Mouse (Mus musculus): ENCODE measurements around the gene Cox4i1. TPM values are rescaled to one million over a fixed set of nuclear protein-coding genes. Genes with fewer than 3 reads are reported as not detected.

Gene Cox4i1
- polyA plus RNA-seq, 1 experiment from 2014 or later, result 2,406 TPM

DNA sequence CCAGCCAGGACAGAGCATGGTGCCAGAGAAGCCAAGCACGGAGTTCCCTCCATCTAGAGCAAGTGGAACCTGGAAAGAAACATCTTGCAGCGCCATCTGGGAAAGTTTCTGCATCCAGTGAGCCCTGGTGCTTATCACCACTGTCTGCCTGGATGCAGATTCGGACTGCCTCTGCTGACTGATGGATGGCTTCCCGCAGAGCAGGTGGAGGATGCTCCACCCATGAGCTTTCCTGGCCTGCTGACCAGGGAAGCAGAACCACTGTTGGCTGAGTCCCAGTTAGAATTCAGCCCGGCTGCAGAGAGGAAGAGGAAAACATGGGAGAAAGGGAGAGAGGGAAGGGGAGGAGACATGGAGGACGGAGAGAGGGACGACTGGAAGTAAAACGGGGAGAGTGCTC is 19.8 kb downstream of the Cox4i1 start:
- no peak for ATAC-seq
- Histone ChIP-seq H3K9ac (ENCODE audit: low read depth, low read length) (no peak overlapping the region), H3K4me3 (ENCODE audit: low read depth, low read length) (no peak overlapping the region), H3K27ac (ENCODE audit: low read depth, low read length) (no peak overlapping the region), H3K9me3 (ENCODE audit: control insufficient read depth) (no peaks in the 10 kb centered on the region), H3K4me2 (replicated peaks; ENCODE audit: low read depth) (no peak overlapping the region), H3K4me1 (replicated peaks; ENCODE audit: control insufficient read depth, insufficient read depth, low read length) (peaks cover 19% of the 10 kb centered on the region), H3K36me3 (ENCODE audit: control insufficient read depth, insufficient read depth) (no peaks in the 10 kb centered on the region), H3K27me3 (replicated peaks; ENCODE audit: control insufficient read depth, insufficient read depth, low read length) (no peaks in the 10 kb centered on the region)
- TF ChIP-seq CTCF (IDR thresholded peaks at IDR 0.05; ENCODE audit: low read depth), result no peak
- 71% methylated on average over 8 of the region's 8 CpGs for WGBS

- Histone ChIP-seq H3K4me3 (ENCODE audit: low read depth, low read length) (no peak overlapping the region), H3K9me3 (ENCODE audit: control insufficient read depth) (no peaks in the 10 kb centered on the region), H3K27me3 (replicated peaks; ENCODE audit: control insufficient read depth, insufficient read depth, low read length) (no peaks in the 10 kb centered on the region), H3K9ac (ENCODE audit: low read depth, low read length) (no peak overlapping the region), H3K36me3 (ENCODE audit: control insufficient read depth, insufficient read depth) (no peaks in the 10 kb centered on the region), H3K27ac (ENCODE audit: low read depth, low read length) (no peak overlapping the region), H3K4me1 (replicated peaks; ENCODE audit: control insufficient read depth, insufficient read depth, low read length) (peaks cover 19% of the 10 kb centered on the region), H3K4me2 (replicated peaks; ENCODE audit: low read depth) (no peak overlapping the region)
- 92% methylated on average over 7 of the region's 7 CpGs for WGBS
- TF ChIP-seq CTCF (IDR thresholded peaks at IDR 0.05; ENCODE audit: low read depth), result no peak
- no peak for ATAC-seq
Measured at GRCm38 (mm10) chr8:120688511-120688910, 20.5 kb downstream of the Cox4i1 start.

GRCm38 (mm10) chr8:120692934-120693333 is 24.9 kb downstream of the Cox4i1 start:
- H3K4me1 ChIP-seq (replicated peaks; ENCODE audit: control insufficient read depth, insufficient read depth, low read length), result peaks cover 11% of the 10 kb centered on the region; the same call in 1 of the 2 replicates
- 43% methylated on average over 4 of the region's 4 CpGs for WGBS
- peak overlapping the region; percentile 29; the same call in 1 of the 2 replicates for H3K27ac ChIP-seq (ENCODE audit: low read depth, low read length)
- H3K4me2 ChIP-seq (replicated peaks; ENCODE audit: low read depth), result no peak overlapping the region
- no peaks in the 10 kb centered on the region for H3K27me3 ChIP-seq (replicated peaks; ENCODE audit: control insufficient read depth, insufficient read depth, low read length)
- peak; percentile 42 for TF ChIP-seq CTCF (IDR thresholded peaks at IDR 0.05; ENCODE audit: low read depth)
- H3K9me3 ChIP-seq (ENCODE audit: control insufficient read depth), result no peaks in the 10 kb centered on the region
- H3K36me3 ChIP-seq (ENCODE audit: control insufficient read depth, insufficient read depth), result no peaks in the 10 kb centered on the region
- no peak overlapping the region for H3K9ac ChIP-seq (ENCODE audit: low read depth, low read length)
- ATAC-seq, result no peak
- H3K4me3 ChIP-seq (ENCODE audit: low read depth, low read length), result no peak overlapping the region

GRCm38 (mm10) chr8:120693861-120694493 is 26.0 kb downstream of the Cox4i1 start:
- Histone ChIP-seq H3K9me3 (ENCODE audit: control insufficient read depth) (no peaks in the 10 kb centered on the region), H3K27ac (ENCODE audit: low read depth, low read length) (peak overlapping the region; percentile 68; the same call in 1 of the 2 replicates), H3K27me3 (replicated peaks; ENCODE audit: control insufficient read depth, insufficient read depth, low read length) (no peaks in the 10 kb centered on the region), H3K4me1 (replicated peaks; ENCODE audit: control insufficient read depth, insufficient read depth, low read length) (peaks cover 11% of the 10 kb centered on the region; the same call in 1 of the 2 replicates), H3K4me3 (ENCODE audit: low read depth, low read length) (peak overlapping the region; percentile 13; the same call in 1 of the 2 replicates), H3K4me2 (replicated peaks; ENCODE audit: low read depth) (peak overlapping the region; percentile 55), H3K9ac (ENCODE audit: low read depth, low read length) (no peak overlapping the region), H3K36me3 (ENCODE audit: control insufficient read depth, insufficient read depth) (no peaks in the 10 kb centered on the region)
- WGBS, result 10% methylated on average over 22 of the region's 22 CpGs
- ATAC-seq, result peak; percentile 72
- TF ChIP-seq CTCF (IDR thresholded peaks at IDR 0.05; ENCODE audit: low read depth), result no peak

DNA sequence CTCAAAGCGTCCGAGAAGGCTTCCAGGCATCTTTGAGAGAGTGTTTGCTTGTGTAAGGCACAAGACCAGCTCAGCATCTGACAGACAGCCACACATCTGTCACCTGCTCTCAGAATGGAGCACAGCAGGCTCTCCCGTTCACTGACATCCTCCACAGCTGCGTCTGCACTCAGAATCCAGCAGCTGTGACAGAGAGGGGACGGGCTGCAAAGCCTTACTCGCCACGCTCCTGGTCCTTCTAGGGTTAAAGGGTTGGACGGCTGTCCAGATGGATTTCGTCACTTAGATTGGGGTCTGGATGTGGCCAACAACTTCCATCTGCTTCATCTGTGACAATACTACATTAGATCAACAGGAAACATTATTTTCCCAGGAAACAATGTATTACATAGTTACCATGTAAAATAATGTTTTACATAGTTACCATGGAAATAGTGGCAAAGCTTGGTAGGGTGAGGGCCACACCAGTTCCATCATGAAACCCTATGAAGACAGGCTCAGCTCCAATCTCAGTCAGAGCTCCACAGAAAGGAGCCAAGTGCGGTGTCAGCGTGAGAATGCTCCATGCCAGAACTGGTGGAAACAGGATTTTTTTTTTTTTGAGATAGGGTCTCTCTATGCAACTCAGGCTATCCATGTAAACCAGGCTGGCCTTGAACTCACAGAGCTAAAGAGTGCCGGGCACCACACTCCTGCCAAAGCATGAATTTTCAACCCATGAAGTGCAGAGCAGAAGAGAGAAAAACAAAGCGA is 28.6 kb downstream of the Cox4i1 start:
- H3K9me3 ChIP-seq (ENCODE audit: control insufficient read depth), result no peaks in the 10 kb centered on the region
- H3K9ac ChIP-seq (ENCODE audit: low read depth, low read length), result no peak overlapping the region
- TF ChIP-seq CTCF (IDR thresholded peaks at IDR 0.05; ENCODE audit: low read depth), result no peak
- H3K4me1 ChIP-seq (replicated peaks; ENCODE audit: control insufficient read depth, insufficient read depth, low read length), result peaks cover 14% of the 10 kb centered on the region
- H3K27ac ChIP-seq (ENCODE audit: low read depth, low read length), result no peak overlapping the region; the same call in 1 of the 2 replicates
- H3K36me3 ChIP-seq (ENCODE audit: control insufficient read depth, insufficient read depth), result no peaks in the 10 kb centered on the region
- ATAC-seq, result no peak
- 58% methylated on average over 13 of the region's 13 CpGs for WGBS
- no peaks in the 10 kb centered on the region for H3K27me3 ChIP-seq (replicated peaks; ENCODE audit: control insufficient read depth, insufficient read depth, low read length)
- no peak overlapping the region for H3K4me3 ChIP-seq (ENCODE audit: low read depth, low read length)
- H3K4me2 ChIP-seq (replicated peaks; ENCODE audit: low read depth), result no peak overlapping the region

GRCm38 (mm10) chr8:120697154-120697978 is 29.3 kb downstream of the Cox4i1 start:
- no peaks in the 10 kb centered on the region for H3K9me3 ChIP-seq (ENCODE audit: control insufficient read depth)
- no peak for TF ChIP-seq CTCF (IDR thresholded peaks at IDR 0.05; ENCODE audit: low read depth)
- ATAC-seq, result no peak
- no peaks in the 10 kb centered on the region for H3K36me3 ChIP-seq (ENCODE audit: control insufficient read depth, insufficient read depth)
- no peak overlapping the region for H3K9ac ChIP-seq (ENCODE audit: low read depth, low read length)
- H3K27me3 ChIP-seq (replicated peaks; ENCODE audit: control insufficient read depth, insufficient read depth, low read length), result no peaks in the 10 kb centered on the region
- no peak overlapping the region for H3K4me2 ChIP-seq (replicated peaks; ENCODE audit: low read depth)
- peaks cover 14% of the 10 kb centered on the region for H3K4me1 ChIP-seq (replicated peaks; ENCODE audit: control insufficient read depth, insufficient read depth, low read length)
- H3K4me3 ChIP-seq (ENCODE audit: low read depth, low read length), result no peak overlapping the region
- H3K27ac ChIP-seq (ENCODE audit: low read depth, low read length), result peak overlapping the region; percentile 28; the same call in 1 of the 2 replicates
- 44% methylated on average over 17 of the region's 17 CpGs for WGBS

All from intestine, postnatal 0 days (tissue).